Mouse (Mus musculus) CH12.LX (cell line): ENCODE measurements around the gene Efemp1.

Source experiments
- CTCF ChIP-seq, 2 experiments: IDR thresholded peaks in 1 of 2; conservative IDR thresholded peaks in 1 of 2; 2 replicates each; pipeline ENCODE4 v1.5.1; 2011 to 2012; ENCODE audit warnings: low read depth in 2 of 2, low read length in 2 of 2, improper control_type of control experiment in 1 of 2, inconsistent platforms in 1 of 2, mild to moderate bottlenecking in 1 of 2, moderate library complexity in 1 of 2
- MAFK ChIP-seq: IDR thresholded peaks from 2 replicates; pipeline ENCODE4 v1.6.1; 2011; ENCODE audit warnings: low read length, improper control_type of control experiment; ENCODE audit not compliant: insufficient replicate concordance
- RCOR1 ChIP-seq: conservative IDR thresholded peaks from 2 replicates; pipeline ENCODE4 v1.6.1; 2012; ENCODE audit warnings: low read depth, mild to moderate bottlenecking, inconsistent platforms, low read length, improper control_type of control experiment
- SMC3 ChIP-seq: IDR thresholded peaks from 2 replicates; pipeline ENCODE4 v1.6.1; 2011; ENCODE audit warnings: low read depth, low read length, improper control_type of control experiment
- ZMIZ1 ChIP-seq: IDR thresholded peaks from 2 replicates; pipeline ENCODE4 v1.6.1; 2012; ENCODE audit warnings: low read depth, mild to moderate bottlenecking, inconsistent platforms, low read length, improper control_type of control experiment
- ZNF384 ChIP-seq: IDR thresholded peaks from 2 replicates; pipeline ENCODE4 v1.6.1; 2012; ENCODE audit warnings: low read depth, low read length, improper control_type of control experiment, inconsistent platforms

DNA sequence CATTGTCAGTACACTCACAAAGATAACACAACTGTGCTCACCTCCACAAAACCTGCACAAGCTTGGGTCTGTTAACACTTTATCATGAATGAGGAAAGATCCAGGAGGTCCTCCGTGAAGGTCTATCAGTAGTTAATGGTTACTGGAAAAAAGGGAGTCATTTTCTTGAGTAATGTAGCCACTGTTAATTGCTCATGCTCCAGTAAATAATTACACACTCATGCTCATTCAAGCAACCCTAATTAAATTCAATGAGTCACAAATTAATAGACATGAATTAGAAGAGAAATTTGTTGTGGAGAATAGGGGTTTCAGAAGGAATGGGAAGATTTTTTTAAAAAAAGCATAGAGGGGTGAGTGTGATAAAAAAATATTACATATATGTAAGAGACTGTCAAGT is 108.4 kb downstream of the Efemp1 start:
- no peak for TF ChIP-seq RCOR1
- no peak for TF ChIP-seq CTCF (conservative IDR thresholded peaks at IDR 0.05 in 1 of 2, IDR thresholded peaks at IDR 0.05 in 1 of 2; ENCODE audit: low read depth in 2 of 2, low read length in 2 of 2)
- no peak for TF ChIP-seq MAFK
- TF ChIP-seq ZMIZ1, result no peak
- no peak for TF ChIP-seq SMC3
- TF ChIP-seq ZNF384, result no peak
